Mouse (Mus musculus) R1 (cell line): ENCODE data around the gene Pop5.

Experiments
- DNase-seq: peaks from one replicate; pipeline ENCODE4 v3.0.0-alpha.2; 2018; ENCODE audit warnings: low read depth, low spot score

The Pop5 gene

GRCm38 (mm10) chr5:115235786-115236263 is at the start of gene Pop5:
Gene Pop5, plus strand, starts transcription at chr5:115235836.
- DNase-seq: peak; percentile 88

GRCm38 (mm10) chr5:115186371-115187073 is 49.1 kb upstream of the Pop5 start:
- DNase-seq: peak; percentile 42

- DNase-seq: peak; percentile 97
These were observed 48.2 kb upstream of the Pop5 start for GRCm38 (mm10) chr5:115187188-115188131.

- DNase-seq: peak; percentile 94
These were observed 46.8 kb upstream of the Pop5 start for GRCm38 (mm10) chr5:115188824-115189223.

GRCm38 (mm10) chr5:115190081-115190480 is 45.6 kb upstream of the Pop5 start:
- DNase-seq: no peak

GRCm38 (mm10) chr5:115191880-115192827 is 43.5 kb upstream of the Pop5 start:
- no peak for DNase-seq

- DNase-seq: no peak
These were observed 42.8 kb upstream of the Pop5 start for GRCm38 (mm10) chr5:115192828-115193195.

- DNase-seq: peak; percentile 80
These were observed 42.4 kb upstream of the Pop5 start for GRCm38 (mm10) chr5:115193226-115193625.

- peak; percentile 77 for DNase-seq
These were observed 41.7 kb upstream of the Pop5 start, which contains the start of gene Cabp1 for GRCm38 (mm10) chr5:115193669-115194625. Gene Cabp1, minus strand, starts transcription at chr5:115194381.

GRCm38 (mm10) chr5:115194626-115195221 is 40.9 kb upstream of the Pop5 start:
- no peak for DNase-seq

- DNase-seq: peak; percentile 87
These were observed 31.7 kb upstream of the Pop5 start for GRCm38 (mm10) chr5:115203735-115204561.

GRCm38 (mm10) chr5:115204562-115205311 is 30.9 kb upstream of the Pop5 start:
- peak; percentile 49 for DNase-seq

- DNase-seq: no peak
These were observed 28.4 kb upstream of the Pop5 start for GRCm38 (mm10) chr5:115207244-115207643.

- no peak for DNase-seq
These were observed 27.7 kb upstream of the Pop5 start for GRCm38 (mm10) chr5:115207892-115208291.

- peak; percentile 38 for DNase-seq
These were observed 27.0 kb upstream of the Pop5 start for GRCm38 (mm10) chr5:115208601-115209000.

GRCm38 (mm10) chr5:115210380-115210779 is 25.3 kb upstream of the Pop5 start:
- DNase-seq: peak; percentile 79

GRCm38 (mm10) chr5:115212451-115212850 is 23.2 kb upstream of the Pop5 start:
- no peak for DNase-seq

- no peak for DNase-seq
These were observed 22.8 kb upstream of the Pop5 start for GRCm38 (mm10) chr5:115212861-115213260.
